Mouse (Mus musculus): ENCODE data around the gene Cyp2a12.
"Not testable (repeated sequence)": the region's sequence is repeated elsewhere in the genome, so short reads cannot be mapped to it uniquely, and the experiment has no call there.

Gene Cyp2a12

DNA sequence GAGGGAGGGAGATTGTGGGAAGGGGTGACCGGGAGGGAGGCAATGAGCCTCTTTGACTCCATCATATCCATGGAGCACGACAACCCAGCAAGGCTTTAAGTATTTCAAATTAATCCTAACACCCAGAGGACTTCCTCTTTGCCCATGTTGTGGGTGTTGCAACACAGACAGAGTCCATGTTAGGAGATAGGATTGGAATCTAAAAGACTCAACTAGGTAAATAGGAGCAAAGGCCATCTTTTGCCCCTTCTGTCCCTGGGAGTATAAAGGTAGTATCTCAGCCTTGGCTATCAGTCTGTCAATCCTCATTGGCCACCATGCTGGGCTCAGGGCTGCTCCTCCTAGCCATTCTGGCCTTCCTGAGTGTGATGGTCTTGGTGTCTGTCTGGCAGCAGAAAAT is at the start of gene Cyp2a12:
Cyp2a12 (plus strand) TSS at position 293 of the 400 bp plus-strand sequence.
- no peak for DNase-seq

DNA sequence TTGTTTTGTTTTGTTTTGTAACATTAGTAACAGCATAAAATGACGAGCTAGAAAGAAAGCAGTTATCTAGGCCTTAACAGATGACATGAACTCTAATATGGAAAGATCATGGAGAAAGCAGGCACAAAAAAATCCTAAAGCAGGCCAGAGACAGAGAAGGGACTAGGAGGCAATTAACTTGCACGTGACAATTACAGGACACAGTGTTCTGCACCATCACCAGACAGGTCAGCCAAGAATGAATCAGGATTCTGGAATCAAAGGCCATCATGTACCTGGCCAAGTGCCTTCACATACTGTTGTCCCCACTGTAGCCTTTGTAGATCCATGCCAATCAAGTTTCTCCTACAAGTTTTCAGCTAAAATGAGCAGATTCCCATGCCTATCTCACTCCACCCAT is 47.4 kb upstream of the Cyp2a12 start:
- DNase-seq = not testable (repeated sequence)

GRCm38 (mm10) chr7:26981937-26982336 is 46.9 kb upstream of the Cyp2a12 start:
- not testable (repeated sequence) for DNase-seq

DNA sequence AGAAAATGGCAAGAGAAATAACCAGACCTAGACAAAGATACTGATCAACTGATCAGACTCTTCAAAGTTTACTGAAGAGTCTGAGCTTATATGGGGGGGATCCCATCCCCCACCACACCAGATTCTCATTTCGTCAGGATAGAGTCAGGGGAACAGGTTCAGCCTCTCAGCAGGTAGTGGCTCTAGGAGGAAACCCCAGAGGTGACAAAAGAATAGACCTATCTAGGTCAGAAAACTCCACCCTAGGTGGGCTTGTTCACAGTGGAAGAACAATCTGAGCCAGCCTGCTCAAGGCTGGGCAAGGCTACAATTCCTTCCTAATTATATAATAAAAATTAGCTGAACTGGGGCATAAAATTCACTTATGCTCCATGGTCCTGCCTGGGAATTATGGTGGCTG is 46.3 kb upstream of the Cyp2a12 start:
- DNase-seq = no peak

GRCm38 (mm10) chr7:26983151-26983550 is 45.7 kb upstream of the Cyp2a12 start:
- DNase-seq = not testable (repeated sequence)

- not testable (repeated sequence) for DNase-seq
Observed at GRCm38 (mm10) chr7:27026581-27026980, 2.3 kb upstream of the Cyp2a12 start.

DNA sequence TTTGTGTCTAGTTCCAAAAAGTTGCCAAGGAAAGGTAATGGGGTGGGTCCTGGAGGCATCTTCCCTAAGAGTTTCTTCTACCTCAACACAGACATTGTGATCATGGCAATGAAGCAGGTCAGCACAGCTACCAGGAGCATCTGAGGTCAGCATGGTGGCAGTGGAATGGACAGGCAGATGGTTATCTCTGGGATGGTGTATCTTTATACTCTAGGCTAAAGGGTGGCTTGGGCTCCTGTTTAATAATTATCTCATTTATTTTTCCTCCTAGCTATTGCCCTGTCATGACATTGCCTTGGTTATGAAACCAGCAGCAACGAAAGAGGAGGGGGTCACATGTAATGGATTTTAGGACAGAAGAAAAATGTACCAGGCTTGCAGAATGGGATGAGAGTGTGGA is 20.0 kb downstream of the Cyp2a12 start:
- not testable (repeated sequence) for DNase-seq

DNA sequence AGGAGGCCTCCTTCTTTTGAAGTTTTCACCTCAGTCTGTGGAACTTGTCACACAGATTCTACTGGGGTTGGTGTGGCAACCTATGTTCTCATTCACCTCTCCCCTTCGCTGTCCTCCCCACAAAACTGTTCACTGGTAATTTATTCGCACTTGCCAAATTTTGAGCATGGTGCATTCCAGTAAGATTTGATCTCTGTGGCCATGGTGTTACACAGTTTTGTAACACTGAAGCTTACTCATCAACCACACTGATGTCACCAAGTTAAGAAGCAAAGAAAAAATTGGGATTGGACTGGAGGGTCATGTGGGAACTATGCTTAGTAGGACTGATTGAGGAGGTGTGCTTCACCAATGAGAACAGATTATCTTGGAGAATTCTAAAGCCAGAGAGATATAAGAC is 30.5 kb downstream of the Cyp2a12 start:
- DNase-seq = not testable (repeated sequence)

DNA sequence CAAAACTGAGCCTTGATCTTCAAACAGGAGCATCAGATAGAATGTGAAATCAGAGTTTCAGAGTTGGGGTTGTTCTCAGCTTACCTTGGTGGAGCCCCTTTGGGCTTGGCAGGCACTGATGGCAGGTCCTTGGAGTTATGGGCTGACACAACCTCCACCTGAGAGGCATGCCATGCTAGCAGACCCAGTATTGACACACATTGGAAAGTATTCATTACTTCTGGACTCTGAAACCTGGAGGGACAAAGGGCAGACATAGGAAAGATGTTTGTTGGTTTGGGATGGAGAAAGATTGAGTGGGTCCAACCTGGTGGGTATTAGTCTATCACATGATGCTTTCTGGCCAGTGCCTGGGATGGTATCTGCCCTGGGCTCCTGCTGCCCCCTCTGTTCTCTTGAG is 31.0 kb downstream of the Cyp2a12 start:
- DNase-seq = not testable (repeated sequence)

DNA sequence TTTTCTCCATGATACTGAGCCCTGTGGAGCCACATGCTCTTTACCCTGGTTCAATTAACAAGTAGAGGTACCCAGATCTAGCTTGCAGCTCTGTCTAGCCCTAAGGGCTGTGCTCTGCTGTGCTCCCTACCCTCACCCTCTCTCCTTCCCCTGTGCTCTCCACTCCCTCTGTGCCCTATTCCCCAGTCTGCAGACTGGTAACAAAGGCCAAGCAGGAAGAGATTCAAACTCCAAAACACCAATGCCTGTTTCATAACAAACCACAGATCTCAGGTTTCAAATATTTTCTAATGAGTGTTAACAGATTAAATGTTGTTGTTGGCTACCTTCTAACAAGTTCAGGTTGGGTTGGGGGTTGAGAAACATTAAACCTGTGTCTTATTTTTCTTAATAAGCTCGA is 49.8 kb downstream of the Cyp2a12 start:
- DNase-seq = no peak

- DNase-seq = no peak
Observed at GRCm38 (mm10) chr7:27081625-27082024, 52.7 kb downstream of the Cyp2a12 start.

Data from kidney, adult 18-20 months (tissue).